Mouse (Mus musculus) c-Kit-positive CD71-positive TER-119-positive erythroid progenitor cells, embryonic 14.5 days (primary cell): ENCODE data around the gene Nudt1.
"Not testable (repeated sequence)": the region's sequence is repeated elsewhere in the genome, so short reads cannot be mapped to it uniquely, and the experiment has no call there.

ENCODE experiments used
- DNase-seq: peaks from one replicate; pipeline ENCODE4 v3.0.0-alpha.2; 2013; ENCODE audit warnings: low spot score

The Nudt1 gene

DNA sequence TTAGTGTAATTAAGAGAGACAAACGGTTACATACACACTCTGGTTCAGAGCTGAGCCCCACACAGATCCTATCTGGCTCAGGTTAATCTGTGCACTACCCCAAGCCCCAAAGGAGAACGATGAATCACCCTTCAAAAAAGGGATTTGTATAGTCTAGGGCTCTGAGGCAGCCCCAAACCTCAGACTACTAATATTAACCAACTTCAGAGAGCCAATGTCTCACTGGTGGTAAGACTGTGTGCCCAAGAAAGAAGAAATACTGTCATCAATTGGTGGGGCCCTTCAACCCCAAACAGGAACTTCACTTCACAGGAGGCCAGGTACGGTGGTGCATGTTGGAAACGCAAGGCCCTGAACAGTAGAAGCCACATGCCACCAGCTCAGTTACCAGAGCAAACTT is 23.8 kb downstream of the Nudt1 start:
- no peak for DNase-seq

DNA sequence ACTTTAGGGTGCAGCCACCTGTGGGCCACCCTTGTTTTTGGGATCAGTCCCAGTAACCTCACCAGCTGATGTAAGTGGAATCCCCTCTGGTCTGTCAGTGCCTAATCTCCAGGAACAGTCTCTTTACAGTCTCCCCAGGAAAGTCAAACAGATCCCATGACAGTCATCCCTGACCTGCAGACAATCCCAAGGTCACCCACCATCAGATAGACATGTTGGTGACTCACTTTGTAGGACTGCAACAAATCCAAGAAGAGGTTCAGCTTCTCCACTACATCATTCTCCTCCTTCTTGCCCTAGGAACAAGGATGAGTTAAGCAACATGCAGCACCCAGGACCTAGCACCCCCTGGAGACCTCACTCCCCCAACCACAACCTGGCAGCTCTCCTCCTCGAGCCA is 24.6 kb downstream of the Nudt1 start:
- DNase-seq = no peak

DNA sequence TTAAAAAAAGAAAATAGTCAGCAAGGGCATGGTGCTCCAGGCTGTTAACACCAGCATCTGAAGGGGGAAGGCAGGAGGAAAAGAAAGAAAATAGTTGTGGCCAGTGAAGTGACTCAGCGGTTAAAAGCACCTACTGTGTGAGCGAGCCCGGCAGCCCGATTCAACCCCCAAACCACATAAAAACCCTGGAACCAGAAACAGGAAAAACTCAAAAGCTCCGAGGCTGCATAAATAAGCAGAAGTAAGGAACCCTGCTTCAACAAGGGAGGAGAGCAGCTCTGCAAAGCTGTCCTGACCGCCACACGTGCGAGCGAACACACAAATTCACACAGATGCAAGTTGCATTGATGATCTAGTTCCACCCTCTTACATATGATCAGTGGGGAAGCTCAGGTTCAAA is 28.4 kb downstream of the Nudt1 start:
- no peak for DNase-seq

DNA sequence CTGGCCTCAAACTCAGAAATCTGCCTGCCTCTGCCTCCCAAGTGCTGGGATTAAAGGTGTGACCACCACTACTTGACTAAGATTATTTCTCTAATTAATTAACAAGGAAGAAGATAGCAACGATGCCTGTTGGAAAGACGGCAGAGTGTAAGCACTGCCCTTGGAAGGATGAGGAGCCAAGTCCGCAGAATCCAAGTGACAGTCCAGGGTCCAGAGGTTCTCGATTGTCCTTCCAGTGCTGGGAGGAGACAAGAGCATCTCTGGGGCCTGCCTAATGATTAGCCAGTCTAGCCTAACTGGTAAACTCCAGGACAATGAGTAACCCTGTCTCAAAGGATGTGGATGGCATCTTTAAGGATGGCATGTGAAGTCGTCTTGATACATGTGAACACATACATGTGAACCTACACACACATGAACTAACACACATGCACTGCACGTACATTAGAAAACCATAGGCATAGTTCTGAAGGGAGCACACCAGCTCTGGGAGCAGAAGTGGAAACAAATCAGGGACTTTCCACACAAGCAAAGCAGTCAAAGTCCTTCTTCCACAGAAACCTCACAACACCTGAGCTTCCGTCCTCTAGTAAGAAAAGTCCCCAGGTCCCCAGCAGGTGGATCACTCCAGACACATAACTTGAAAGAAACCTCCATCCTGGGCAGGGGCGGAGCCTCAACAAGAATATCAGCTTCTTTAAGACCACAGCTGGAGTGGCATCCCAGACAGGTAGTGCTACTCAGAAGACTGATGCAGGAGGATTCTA is 29.5 kb downstream of the Nudt1 start:
- no peak for DNase-seq

DNA sequence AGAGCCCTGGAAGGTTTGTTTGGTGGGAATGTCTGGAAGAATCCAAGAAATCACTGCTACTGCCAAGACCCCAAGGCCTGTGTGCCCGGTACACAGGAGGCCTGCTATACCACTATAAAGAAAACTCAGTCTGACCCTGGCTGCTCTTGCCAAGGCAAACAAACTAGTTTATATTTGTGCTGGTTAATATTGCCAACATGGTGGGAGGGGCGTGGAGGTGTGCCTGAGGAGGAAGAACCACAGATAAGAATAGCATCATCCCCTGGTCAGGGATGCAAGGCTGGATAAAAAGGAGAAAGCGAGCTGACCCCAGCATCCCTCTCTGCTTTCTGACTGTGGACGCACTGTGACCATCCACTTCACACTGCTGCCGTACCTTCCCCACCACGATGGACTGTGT is 30.9 kb downstream of the Nudt1 start:
- no peak for DNase-seq

DNA sequence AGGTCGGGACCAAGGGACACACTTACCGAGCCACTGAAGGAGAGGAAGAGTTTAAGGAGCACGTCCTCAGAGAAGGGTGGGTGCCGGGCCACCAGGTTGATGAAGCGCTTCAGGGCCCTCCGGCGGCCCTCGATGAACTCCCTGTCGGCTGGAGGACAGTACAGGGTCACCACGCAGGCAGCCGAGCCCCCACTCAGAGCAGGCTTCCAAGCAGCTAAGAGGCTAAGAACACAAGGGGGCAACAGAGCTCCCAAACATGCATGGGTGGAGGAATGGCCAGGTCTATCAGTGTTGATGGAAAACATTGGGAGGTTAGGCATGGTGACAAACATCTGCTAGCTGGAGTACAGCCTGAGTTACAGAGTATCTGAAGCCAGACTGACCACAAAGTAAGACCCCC is 34.5 kb downstream of the Nudt1 start:
- no peak for DNase-seq

DNA sequence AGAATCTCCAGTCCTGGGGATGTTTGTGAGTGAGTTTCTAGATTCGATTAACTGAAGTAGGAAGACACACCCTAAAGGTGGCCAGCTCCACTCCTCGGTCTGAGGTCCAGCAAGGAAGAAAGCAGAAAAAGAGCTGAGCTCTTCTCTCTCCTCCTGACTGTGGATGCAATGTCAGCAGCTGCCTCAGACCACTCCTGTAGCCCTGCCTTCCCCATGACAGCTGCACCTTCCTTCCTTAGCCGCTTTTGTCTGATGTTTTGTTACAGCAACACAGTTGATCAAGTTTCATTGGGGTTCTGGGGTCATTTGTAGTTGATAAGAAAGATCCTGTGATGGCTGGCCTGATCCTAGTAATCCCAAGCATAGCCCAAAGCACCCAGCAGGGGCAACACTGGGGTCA is 36.0 kb downstream of the Nudt1 start:
- DNase-seq = no peak

DNA sequence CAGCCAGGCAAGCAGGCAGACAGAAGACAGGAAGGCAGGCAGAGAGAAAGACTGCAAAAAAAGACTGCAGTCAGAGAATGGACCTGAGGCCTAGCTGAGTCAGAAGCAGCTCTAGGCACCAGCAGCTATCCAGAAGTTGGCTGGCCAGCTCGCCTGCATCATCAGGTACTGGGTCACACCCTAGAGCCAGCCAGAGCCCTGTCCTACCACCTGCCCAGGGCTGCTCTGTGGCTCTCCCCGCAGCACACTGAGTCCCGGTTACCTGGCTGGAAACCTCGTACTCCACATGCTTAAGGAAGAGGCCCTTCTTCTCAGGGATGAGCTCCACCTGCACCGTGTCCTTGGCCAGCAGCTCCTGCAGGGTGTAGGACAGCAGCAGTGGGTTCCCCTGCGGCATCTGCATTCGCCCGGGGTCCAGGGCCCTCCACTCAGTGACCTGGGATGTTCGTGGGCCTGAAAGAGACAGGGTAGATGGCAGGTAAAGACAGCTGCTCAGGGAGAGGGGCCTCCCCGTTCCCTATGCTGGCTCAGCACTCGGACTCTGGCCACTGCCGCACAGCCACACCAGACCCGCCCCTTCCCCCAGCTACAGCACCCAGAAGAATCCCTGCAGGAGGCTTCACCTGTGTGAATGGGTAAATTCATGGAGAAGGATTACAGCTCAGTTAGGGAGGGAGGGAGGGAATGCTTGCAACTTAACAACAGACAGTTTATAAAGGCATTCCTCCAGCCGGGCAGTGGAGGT is 38.6 kb downstream of the Nudt1 start:
- no peak for DNase-seq

DNA sequence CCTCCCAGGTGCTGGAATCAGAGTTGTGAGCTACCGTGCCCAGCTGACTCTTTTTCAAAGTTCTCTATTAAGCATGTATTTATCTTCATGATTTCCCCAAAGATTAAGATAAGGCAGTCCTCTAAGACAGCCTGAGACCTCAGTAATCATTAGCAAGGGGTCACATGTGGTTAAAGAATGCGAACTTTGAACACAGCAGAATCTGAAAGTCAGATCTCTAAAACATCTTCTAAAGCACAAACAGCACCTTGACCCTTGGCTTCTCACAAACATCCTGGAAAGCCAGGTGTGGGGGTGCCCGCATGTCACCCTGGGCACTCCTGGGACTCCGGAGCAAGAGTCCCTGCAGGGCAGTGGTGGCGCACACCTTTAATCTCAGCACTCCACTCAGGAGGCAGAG is 43.0 kb downstream of the Nudt1 start:
- no peak for DNase-seq

DNA sequence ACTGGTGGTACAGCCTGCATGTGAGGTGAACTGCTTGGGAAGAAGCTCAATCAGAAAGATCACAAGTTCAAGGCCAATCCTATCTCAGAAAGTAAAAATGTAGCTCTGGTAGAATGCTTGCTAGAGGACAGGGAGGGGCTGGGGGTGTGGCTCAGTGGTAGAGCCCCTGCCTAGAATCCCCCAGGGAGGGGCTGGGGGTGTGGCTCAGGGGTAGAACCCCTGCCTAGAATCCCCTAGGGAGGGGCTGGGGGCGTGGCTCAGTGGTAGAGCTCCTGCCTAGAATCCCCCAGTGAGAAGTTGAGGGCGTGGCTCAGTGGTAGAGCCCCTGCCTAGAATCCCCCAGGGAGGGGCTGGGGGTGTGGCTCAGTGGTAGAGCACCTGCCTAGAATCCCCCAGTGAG is 46.7 kb downstream of the Nudt1 start:
- DNase-seq = not testable (repeated sequence)

DNA sequence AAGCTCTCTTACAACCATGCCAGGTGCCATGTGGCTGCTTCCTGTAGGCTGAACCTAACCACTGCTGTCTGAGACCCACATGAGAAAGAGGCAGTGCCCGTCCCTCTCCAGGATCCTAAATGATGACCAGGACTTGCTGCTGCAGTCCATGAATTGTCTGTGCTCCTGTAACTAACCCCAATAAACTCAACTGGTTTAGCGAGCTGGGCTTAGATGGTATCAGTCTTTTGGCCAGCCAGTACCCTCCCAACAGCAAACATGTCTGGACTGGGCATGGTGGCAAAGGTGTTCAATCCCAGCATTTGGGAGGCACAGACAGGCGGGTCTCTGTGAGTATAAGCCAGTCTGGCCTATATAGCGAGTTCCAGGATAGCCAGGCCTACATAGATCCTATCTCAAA is 47.5 kb downstream of the Nudt1 start:
- DNase-seq = no peak

DNA sequence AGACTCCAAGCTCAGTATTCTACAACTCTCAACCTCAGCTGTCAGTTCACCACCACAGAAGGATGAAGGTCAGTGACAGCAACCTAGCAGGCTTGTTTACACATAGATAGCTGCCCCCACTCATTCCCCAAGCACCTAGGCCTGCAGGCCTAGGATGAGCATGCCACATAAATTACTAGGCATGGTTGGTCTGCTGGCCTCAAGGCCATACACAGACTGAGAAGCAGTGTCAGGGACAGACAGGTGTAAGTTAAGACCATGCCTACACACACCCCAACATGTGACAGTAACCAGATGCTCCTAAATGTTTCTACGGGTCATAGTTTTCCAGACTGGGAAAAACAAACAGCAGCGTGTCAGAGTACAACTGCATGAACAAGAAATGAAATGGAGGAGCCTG is 48.0 kb downstream of the Nudt1 start:
- no peak for DNase-seq

DNA sequence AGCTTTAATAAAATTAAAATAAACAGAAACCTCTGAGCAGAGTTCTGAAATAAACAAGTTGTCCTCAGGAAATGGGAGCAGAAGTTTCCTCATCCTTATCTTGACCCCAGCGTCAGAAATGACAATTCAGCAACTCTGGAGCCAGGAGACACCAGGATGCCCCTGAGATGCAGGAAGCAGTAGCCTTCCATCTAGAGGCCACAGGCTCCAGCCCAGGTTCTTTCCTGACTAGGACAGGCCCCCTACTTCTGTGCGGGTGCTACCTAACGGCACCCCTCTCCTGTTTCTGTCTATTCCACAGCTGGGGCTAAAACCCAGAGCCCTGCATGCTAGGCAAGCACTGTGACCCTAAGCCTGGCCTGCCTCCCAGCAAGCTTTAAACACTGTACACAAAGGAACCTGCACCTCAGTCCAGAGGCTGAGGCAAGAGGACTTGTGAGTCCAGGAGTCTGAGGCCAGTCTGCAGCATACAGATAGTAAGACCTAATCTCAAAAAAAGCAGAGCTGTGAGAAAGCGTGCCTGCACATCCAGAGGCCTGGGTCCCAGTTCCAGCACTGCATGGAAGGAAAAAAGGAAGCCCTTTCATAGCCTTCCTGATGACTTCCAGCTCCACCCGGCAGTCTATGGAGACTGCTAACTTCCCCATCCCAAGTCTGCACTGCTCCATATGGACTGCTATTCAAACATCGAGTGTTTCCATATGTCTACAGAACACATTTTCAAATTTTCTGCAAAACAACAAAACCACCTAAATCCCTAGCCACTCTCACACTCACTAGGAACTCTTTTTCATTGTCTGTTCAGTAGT is 49.2 kb downstream of the Nudt1 start:
- DNase-seq = no peak

DNA sequence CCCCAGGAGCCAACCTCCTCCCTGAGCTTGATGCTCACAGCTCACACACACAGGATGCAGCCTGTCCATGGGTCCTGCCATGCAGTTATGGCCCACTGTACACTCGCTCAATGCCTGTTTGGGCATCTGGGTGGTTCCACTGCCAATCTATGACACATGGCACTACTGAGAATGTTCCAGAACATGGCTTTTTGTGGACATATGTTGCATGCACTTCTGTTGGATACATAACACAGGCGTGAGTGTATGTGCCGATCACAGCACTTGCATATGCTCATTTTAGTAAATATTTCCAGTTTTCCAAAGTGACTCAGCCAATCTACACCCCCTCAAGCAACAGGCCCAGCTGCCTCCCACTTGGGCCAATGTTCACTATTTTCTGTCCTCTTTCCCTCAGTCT is 50.2 kb downstream of the Nudt1 start:
- no peak for DNase-seq

DNA sequence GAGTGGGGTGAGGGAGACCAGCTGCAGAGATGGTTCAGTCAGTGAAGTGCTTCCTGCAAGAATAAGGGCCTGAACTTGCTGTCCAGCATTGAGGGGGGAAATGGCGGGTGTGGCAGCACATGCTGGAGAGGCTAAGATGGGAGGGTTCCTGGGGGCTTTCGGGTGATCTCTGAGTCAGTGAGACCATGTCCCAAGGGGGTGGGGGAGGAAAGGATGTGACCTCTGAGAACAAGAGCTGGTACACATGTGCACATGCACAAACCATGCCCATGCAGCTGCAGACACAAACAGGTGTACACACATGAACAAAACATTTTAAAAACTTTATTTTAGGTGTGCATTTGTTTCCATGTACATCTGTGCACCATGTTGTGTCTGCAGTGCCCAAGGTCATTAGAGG is 52.3 kb downstream of the Nudt1 start:
- no peak for DNase-seq

DNA sequence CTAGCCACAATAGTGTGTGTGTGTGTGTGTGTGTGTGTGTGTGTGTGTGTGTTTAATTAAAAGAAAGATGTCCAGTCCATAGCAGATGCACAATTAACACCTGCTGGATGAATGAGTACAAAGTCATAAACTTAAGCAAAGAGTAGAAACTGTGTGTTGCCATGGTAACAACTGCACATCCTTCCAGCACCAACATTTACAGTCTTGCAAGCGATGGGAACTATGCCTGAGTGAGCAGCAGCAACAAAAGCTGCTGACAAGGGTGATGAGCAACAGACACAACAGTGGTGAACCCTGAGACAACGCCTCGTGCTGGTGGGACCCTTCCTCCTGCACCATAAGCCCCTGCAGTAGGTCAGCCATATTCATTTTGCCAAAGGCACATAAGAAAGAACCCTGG is 52.8 kb downstream of the Nudt1 start:
- DNase-seq = no peak

DNA sequence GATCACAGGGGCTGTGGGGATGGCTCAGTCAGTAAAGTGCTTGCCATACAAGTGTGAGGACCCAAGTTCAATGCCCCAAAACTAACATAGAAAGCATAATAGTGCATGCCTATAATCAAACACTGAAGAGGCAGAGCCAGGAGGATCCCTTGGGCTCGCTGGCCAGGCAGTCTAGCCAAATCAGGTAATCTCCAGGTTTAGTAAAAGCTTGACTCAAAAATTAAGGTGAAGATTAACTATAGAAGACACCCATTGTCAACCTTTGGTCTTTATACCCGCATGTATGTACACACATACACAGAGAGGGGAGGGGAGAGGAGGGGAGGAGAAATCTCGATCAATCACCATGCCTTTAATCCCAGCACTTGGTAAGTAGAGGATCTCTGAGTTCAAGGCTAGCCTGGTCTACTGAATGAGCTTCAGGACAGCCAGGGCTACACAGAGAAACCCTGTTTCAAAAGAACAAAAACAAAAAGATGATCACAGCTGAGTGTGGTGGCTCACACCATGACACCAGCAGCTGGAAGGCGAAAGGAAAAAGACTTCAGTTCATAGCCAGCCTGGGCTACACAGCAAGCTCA is 53.9 kb downstream of the Nudt1 start:
- no peak for DNase-seq

DNA sequence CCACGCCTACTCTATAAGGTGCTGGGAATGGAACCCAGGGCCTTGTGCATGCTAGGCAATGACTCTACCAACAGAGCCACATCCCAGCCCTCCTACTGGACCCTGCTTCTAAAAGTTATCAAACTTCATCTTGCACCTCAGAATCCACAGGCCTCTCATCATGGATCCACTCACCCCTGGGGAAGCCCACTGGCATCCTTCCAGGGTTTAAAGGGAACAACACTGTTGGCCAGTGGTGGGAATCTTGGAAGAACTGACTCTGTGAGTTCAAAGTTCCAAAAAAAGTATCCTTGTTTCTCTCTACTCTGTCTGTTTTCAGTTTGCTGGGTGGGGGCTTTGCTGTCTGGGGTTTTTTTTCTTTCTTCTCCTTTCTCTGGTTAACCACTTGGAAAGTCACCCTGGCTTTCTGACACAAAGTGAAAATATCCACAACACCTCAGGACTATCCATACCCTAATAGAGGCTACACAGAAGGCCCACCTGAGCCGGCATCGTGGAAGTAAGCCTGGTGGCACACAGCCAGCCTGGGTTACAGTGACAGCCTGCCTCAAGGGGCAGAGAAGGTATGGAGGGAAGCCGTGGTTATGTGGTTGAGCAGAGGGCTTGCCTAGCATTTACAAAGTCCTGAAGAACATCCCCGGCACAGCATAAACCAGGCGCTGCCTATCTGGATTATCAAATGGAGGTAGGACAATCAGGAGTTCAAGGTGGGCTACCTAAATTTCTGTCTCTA is 56.8 kb downstream of the Nudt1 start:
- no peak for DNase-seq

DNA sequence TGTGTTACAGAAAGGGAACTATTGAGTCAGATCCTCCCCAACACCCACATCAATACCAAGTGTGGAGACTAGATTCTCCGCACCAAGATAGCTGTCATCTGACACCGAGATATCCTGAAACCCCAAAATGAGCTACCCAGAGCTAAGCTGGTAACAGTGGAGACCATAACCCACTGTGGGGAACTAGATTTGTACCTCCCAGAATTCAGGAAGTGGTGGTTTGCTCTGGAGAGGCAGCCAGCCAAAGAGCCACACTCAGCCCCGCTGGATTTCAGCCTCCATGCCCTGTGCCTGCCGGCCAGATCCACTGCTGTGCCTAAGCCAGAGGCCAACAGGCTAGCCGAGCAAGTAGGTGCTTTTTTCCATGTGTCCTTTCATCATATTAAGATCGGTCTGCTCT is 57.8 kb downstream of the Nudt1 start:
- no peak for DNase-seq

DNA sequence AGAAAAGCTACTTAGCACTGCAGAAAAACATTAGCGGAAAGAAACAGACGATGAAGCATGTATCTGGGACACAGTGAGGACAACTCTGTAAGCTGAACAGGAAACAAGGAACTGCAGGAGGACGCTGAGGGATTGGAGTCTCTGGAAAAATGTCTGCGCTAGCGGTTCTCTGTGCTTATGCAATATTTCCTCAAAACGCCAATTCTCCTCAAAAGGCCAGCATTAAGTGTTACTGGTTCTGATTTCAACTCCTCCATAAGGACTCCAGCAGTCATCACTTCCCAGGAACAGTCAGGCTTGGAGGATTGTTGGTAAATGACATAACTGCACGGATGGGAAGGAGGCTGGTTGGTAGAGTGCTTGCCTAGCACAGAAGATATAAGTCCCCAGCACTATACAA is 59.7 kb downstream of the Nudt1 start:
- no peak for DNase-seq

DNA sequence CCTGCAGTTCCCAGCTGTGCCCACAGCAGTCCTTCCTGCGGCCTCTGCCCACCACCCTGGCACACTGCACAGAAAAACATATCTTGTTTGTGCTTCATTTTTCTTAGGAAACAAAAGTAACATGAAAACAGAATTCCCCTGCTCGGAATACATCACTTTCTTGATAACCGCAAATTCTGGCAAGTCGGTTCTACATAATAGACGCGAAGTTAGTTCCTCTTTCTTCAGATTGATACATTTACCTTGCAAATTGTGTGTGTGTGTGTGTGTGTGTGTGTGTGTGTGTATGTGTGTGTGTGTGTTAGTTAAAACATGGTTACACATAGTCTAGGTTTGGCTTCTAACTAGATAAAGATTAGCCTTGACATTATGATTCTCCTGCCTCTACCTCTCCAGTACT is 61.2 kb downstream of the Nudt1 start:
- no peak for DNase-seq

DNA sequence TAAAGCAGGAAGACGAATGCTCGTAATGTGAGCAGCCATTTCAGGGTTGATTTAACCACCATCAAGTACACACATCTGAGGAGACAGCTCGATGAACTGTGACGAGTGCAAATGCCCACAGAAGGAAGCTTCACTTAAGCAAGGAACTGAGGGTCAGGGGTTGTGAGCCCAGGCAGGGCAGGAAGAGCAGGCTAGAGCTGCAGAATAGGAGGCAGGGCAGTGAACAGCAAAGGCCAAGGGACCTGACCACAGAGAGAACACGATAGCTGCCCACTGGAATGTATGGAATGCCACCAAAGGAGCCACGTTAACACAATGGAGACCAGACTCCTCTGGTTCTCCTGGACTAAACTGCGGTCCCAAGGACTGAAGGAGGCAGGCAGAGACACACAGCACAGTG is 62.1 kb downstream of the Nudt1 start:
- DNase-seq = no peak
